ENCODE assay signal across 10 mouse cellular contexts in the genomic region with DNA sequence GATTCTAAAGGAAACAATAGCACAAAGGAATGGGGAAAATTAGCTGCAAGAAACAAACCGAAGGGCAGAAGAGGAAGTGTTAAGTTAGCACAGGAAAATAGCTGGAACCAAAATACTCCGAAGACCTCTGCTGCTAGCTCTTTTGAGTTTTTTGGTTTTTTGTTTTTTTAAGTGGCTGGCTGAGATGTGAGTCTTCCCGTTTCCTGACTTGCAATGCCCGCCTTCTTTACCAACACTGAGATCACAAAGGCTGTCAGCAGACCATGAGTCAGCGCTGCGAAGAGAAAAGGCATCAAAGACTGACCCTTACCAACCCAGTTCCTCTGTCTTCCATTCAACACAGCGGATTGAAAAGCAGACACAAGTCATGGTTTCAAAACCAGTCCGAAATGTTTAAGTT. TPM values are rescaled to one million over a fixed set of nuclear protein-coding genes. Genes with fewer than 3 reads are reported as not detected.
DNase-seq lines count a peak whose midpoint lies in the region; ATAC-seq and TF ChIP-seq lines count a peak whose summit lies in the region.
"Had no signal": no experiment of that assay in that cellular context is flagged by ENCODE, and none has a peak within 500 bp of the region (broad histone marks: within the 10 kb centered on the region; RNA-seq: fewer than 3 reads in every experiment).

No protein-coding gene starts in this region.

- no peak overlapping the region for H3K9ac ChIP-seq in midbrain, embryonic 12.5 days (replicated peaks)
- no peak overlapping the region for H3K9ac ChIP-seq in intestine, embryonic 16.5 days (ENCODE audit: low read depth, low read length)
- H3K9ac ChIP-seq: neural tube, embryonic 13.5 days had no signal

- TF ChIP-seq POLR2A in thymus, adult 2 months (IDR thresholded peaks at IDR 0.05; ENCODE audit: control insufficient read depth, extremely low read depth, insufficient read depth, low read length, poor library complexity), result no peak

- 24% methylated on average over 8 of the region's 8 CpGs for WGBS in midbrain, embryonic 12.5 days
- WGBS in intestine, embryonic 16.5 days, result 48% methylated on average over 8 of the region's 8 CpGs
- 6% methylated on average over 8 of the region's 8 CpGs for WGBS in thymus, adult 2 months

- H3K4me2 ChIP-seq in midbrain, embryonic 12.5 days (replicated peaks), result 0 out of 2 replicates have a peak overlapping the region, but pooled peaks have one; percentile 4
- no peak overlapping the region for H3K4me2 ChIP-seq in intestine, embryonic 16.5 days (ENCODE audit: low read depth, low read length)
- H3K4me2 ChIP-seq: neural tube, embryonic 13.5 days had no signal

- no peaks in the 10 kb centered on the region for H3K27me3 ChIP-seq in midbrain, embryonic 12.5 days
- no peaks in the 10 kb centered on the region for H3K27me3 ChIP-seq in intestine, embryonic 16.5 days (replicated peaks; ENCODE audit: control insufficient read depth, insufficient read depth, low read length)
- H3K27me3 ChIP-seq in thymus, adult 2 months (ENCODE audit: control insufficient read depth, insufficient read depth, low read length), result no peaks in the 10 kb centered on the region
- H3K27me3 ChIP-seq: neural tube, embryonic 13.5 days had no signal

- peak; percentile 56 for ATAC-seq in activated CD4-positive, CD25-positive, alpha-beta regulatory T cell, adult 4 months
- ATAC-seq in midbrain, embryonic 12.5 days (ENCODE audit: low FRiP score, low read depth), result no peak
- ATAC-seq in intestine, embryonic 16.5 days, result no peak

- H3K9me3 ChIP-seq in midbrain, embryonic 12.5 days, result no peaks in the 10 kb centered on the region
- no peaks in the 10 kb centered on the region for H3K9me3 ChIP-seq in intestine, embryonic 16.5 days (ENCODE audit: control insufficient read depth, low read length)
- H3K9me3 ChIP-seq: neural tube, embryonic 13.5 days had no signal

- intact Hi-C loops in heart, postnatal 10 days (cut with DNase I), result no loop called here

- peak; percentile 30 to 44 for DNase-seq in lung, adult 18-20 months
- DNase-seq in lung, postnatal 14 days, result no peak
- DNase-seq in heart, postnatal 10 days, result peak; percentile 34 to 41
- no peak for DNase-seq in right cerebral cortex, adult 2 months (ENCODE audit: low spot score in 2 of 2)
- no peak for DNase-seq in thymus, adult 2 months

- no peak overlapping the region for H3K4me3 ChIP-seq in midbrain, embryonic 12.5 days
- H3K4me3 ChIP-seq in intestine, embryonic 16.5 days (ENCODE audit: low read length), result no peak overlapping the region
- H3K4me3 ChIP-seq in thymus, adult 2 months (ENCODE audit: control insufficient read depth, insufficient read depth, low read length), result no peak overlapping the region
- H3K4me3 ChIP-seq: erythroblast, embryonic 14.5 days; neural tube, embryonic 13.5 days had no signal

- H3K36me3 ChIP-seq in midbrain, embryonic 12.5 days, result no peaks in the 10 kb centered on the region
- H3K36me3 ChIP-seq in intestine, embryonic 16.5 days (ENCODE audit: control insufficient read depth, insufficient read depth, low read length), result no peaks in the 10 kb centered on the region
- no peaks in the 10 kb centered on the region for H3K36me3 ChIP-seq in thymus, adult 2 months (ENCODE audit: control insufficient read depth, insufficient read depth, low read length)
- H3K36me3 ChIP-seq: neural tube, embryonic 13.5 days had no signal

- TF ChIP-seq CTCF in thymus, adult 2 months (IDR thresholded peaks at IDR 0.05; ENCODE audit: borderline replicate concordance, control insufficient read depth, extremely low read depth, insufficient read depth, low read length, poor library complexity), result no peak

- no peak overlapping the region for H3K27ac ChIP-seq in midbrain, embryonic 12.5 days (replicated peaks)
- H3K27ac ChIP-seq in intestine, embryonic 16.5 days (ENCODE audit: low read length), result no peak overlapping the region
- no peak overlapping the region for H3K27ac ChIP-seq in thymus, adult 2 months (ENCODE audit: control insufficient read depth, insufficient read depth, low read length)
- H3K27ac ChIP-seq: neural tube, embryonic 13.5 days had no signal

- 0 out of 2 replicates have a peak, but pooled peaks cover 5% of the 10 kb centered on the region for H3K4me1 ChIP-seq in midbrain, embryonic 12.5 days
- H3K4me1 ChIP-seq in intestine, embryonic 16.5 days (ENCODE audit: control insufficient read depth, insufficient read depth, low read length), result no peaks in the 10 kb centered on the region
- H3K4me1 ChIP-seq in thymus, adult 2 months (replicated peaks; ENCODE audit: control insufficient read depth, insufficient read depth, low read length), result peaks cover 18% of the 10 kb centered on the region
- H3K4me1 ChIP-seq: neural tube, embryonic 13.5 days had no signal

RNA-seq across cellular contexts. Expression of gene S1pr1, which starts 25.5 kb away (rescaled TPM):
- 100 to 1,000 TPM; 192 to 215 TPM for polyA plus RNA-seq in activated CD4-positive, CD25-positive, alpha-beta regulatory T cell, adult 4 months (2017; shearing (Covaris generic))
- total RNA-seq in heart, postnatal 10 days (2021), result 10 to 100 TPM; 74.8 to 95.8 TPM
- polyA plus RNA-seq in midbrain, embryonic 12.5 days (2016; fragmentation: Nextera tagmentation; extraction: Ambion mirVana), result 20.8 and 21.2 TPM in 2 replicates
- polyA plus RNA-seq in intestine, embryonic 16.5 days (2015; fragmentation: Nextera tagmentation; extraction: Ambion mirVana), result 13.8 and 14.3 TPM in 2 replicates
- 55.6 and 62.8 TPM in 2 replicates for polyA plus RNA-seq in thymus, adult 2 months (2012; rRNA removed)
- polyA plus RNA-seq: erythroblast, embryonic 14.5 days had no signal

Comparison
In these comparisons a context has a peak if more than half of its experiments do, and no peak if none do; other contexts are left out.
1. DNase-seq: peak in lung, adult 18-20 months (2 of 2) and heart, postnatal 10 days (2 of 2); none in lung, postnatal 14 days (single experiment), right cerebral cortex, adult 2 months (0 of 2) and thymus, adult 2 months (single experiment).